Mouse (Mus musculus) cerebellum, postnatal 36 days (tissue): ENCODE data around the gene Zfp821.
A peak's percentile ranks its signal among the peaks of the same experiment; 100 is the strongest.
"Not testable (repeated sequence)": the region's sequence is repeated elsewhere in the genome, so short reads cannot be mapped to it uniquely, and the experiment has no call there.

ENCODE experiments used
- DNase-seq, 2 experiments: peaks; one replicate each; pipeline ENCODE4 v3.0.0; 2021 to 2022; ENCODE audit warnings: mixed read lengths in 2 of 2

Zfp821 gene

GRCm38 (mm10) chr8:109714961-109715360 lies 9.6 kb downstream of the Zfp821 start:
- DNase-seq: no peak

- DNase-seq: no peak
Observed at GRCm38 (mm10) chr8:109725106-109725505, 19.8 kb downstream of the Zfp821 start.

GRCm38 (mm10) chr8:109731012-109731411 lies 25.7 kb downstream of the Zfp821 start:
- no peak for DNase-seq

- DNase-seq: no peak
Observed at GRCm38 (mm10) chr8:109734018-109734417, 28.7 kb downstream of the Zfp821 start.

GRCm38 (mm10) chr8:109736819-109737218 lies 31.5 kb downstream of the Zfp821 start:
- DNase-seq: no peak

- peak; percentile 89 to 90 for DNase-seq
Observed at GRCm38 (mm10) chr8:109737237-109738048, 32.1 kb downstream of the Zfp821 start, which contains the start of gene Atxn1l. Atxn1l (minus strand) TSS chr8:109737739.

- no peak for DNase-seq
Observed at GRCm38 (mm10) chr8:109738049-109738380, 32.7 kb downstream of the Zfp821 start.

- no peak for DNase-seq
Observed at GRCm38 (mm10) chr8:109747468-109748199, 42.3 kb downstream of the Zfp821 start.

- no peak for DNase-seq
Observed at GRCm38 (mm10) chr8:109750274-109750673, 44.9 kb downstream of the Zfp821 start.

- DNase-seq: no peak
Observed at GRCm38 (mm10) chr8:109750699-109751098, 45.4 kb downstream of the Zfp821 start.

- DNase-seq: no peak
Observed at GRCm38 (mm10) chr8:109751731-109752485, 46.6 kb downstream of the Zfp821 start.

- no peak for DNase-seq
Observed at GRCm38 (mm10) chr8:109754696-109755095, 49.4 kb downstream of the Zfp821 start.

GRCm38 (mm10) chr8:109755554-109755953 lies 50.2 kb downstream of the Zfp821 start:
- not testable (repeated sequence) for DNase-seq

GRCm38 (mm10) chr8:109756849-109757248 lies 51.5 kb downstream of the Zfp821 start:
- no peak for DNase-seq

- DNase-seq: no peak
Observed at GRCm38 (mm10) chr8:109759426-109759825, 54.1 kb downstream of the Zfp821 start.

GRCm38 (mm10) chr8:109760221-109760620 lies 54.9 kb downstream of the Zfp821 start:
- DNase-seq: no peak

GRCm38 (mm10) chr8:109764031-109764430 lies 58.7 kb downstream of the Zfp821 start:
- DNase-seq: no peak

GRCm38 (mm10) chr8:109766081-109766480 lies 60.7 kb downstream of the Zfp821 start:
- DNase-seq: no peak

- no peak for DNase-seq
Observed at GRCm38 (mm10) chr8:109773154-109773553, 67.8 kb downstream of the Zfp821 start.
